Mouse (Mus musculus): Measurements from ENCODE around the gene Smpd2. TPM values are rescaled to one million over a fixed set of nuclear protein-coding genes. Genes with fewer than 3 reads are reported as not detected.

The Smpd2 gene
- total and polyA plus RNA-seq, 3 experiments = 0.04 to 0.42 TPM; not detected in 1

DNA sequence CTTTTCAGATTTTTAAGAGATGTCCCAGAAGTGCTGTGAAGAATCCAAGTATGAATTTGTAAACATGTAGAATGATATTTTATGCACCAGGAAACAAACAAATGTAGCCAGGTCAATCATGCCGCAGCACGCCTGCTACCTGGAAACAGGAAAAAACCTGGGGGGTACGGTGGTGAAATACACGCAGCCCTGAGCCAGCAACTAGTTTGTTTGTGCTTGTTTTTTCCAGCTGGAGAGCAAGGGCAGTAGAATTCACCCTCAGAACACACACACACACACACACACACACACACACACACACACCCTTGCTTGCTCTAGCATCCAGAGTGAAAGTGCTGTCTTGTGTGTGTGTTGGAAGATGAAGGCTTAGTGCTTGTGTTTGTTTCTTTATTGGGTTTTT, 942 bp upstream of the Smpd2 start:
- Histone ChIP-seq H3K9ac (ENCODE audit: control insufficient read depth, low read depth, low read length, poor library complexity, severe bottlenecking) (no peak overlapping the region), H3K4me1 (ENCODE audit: control insufficient read depth in 1 of 2, insufficient read depth in 2 of 2, low read length in 2 of 2) (no peaks in the 10 kb centered on the region), H3K36me3 (ENCODE audit: control insufficient read depth in 1 of 2, insufficient read depth in 2 of 2, low read length in 2 of 2) (no peaks in the 10 kb centered on the region), H3K27me3 (ENCODE audit: control insufficient read depth in 1 of 2, insufficient read depth in 2 of 2, low read length in 2 of 2) (peaks cover 0 to 7% of the 10 kb centered on the region in 2 experiments; a peak in 3 of 4 replicates), H3K9me3 (replicated peaks; ENCODE audit: insufficient read depth, low read length) (no peaks in the 10 kb centered on the region), H3K79me2 (ENCODE audit: control insufficient read depth, insufficient read depth, low read length, poor library complexity) (no peaks in the 10 kb centered on the region), H3K4me3 (ENCODE audit: control insufficient read depth in 1 of 2, insufficient read depth in 1 of 2, low read depth in 2 of 2, low read length in 2 of 2) (no peak overlapping the region), H3K27ac (ENCODE audit: control insufficient read depth, low read depth, low read length) (no peak overlapping the region)
- TF ChIP-seq HCFC1 (IDR thresholded peaks at IDR 0.05; ENCODE audit: low read depth, low read length) (no peak), EP300 (IDR thresholded peaks at IDR 0.05; ENCODE audit: low read depth in 1 of 2, low read length in 2 of 2) (no peak), SIN3A (IDR thresholded peaks at IDR 0.05; ENCODE audit: low read length) (no peak), CHD1 (IDR thresholded peaks at IDR 0.05; ENCODE audit: low read depth, low read length) (no peak), NELFE (IDR thresholded peaks at IDR 0.05; ENCODE audit: low read depth, low read length) (no peak), GATA1 (IDR thresholded peaks at IDR 0.05; ENCODE audit: low read depth, low read length) (no peak), ETS1 (IDR thresholded peaks at IDR 0.05; ENCODE audit: low read depth, low read length) (no peak), POLR2AphosphoS2 (IDR thresholded peaks at IDR 0.05; ENCODE audit: low read length) (no peak), ZC3H11A (IDR thresholded peaks at IDR 0.05; ENCODE audit: low read depth, low read length) (no peak), USF2 (IDR thresholded peaks at IDR 0.05; ENCODE audit: borderline replicate concordance in 1 of 2, insufficient read depth in 1 of 2, low read depth in 1 of 2, low read length in 2 of 2) (no peak), TAL1 (IDR thresholded peaks at IDR 0.05; ENCODE audit: low read length) (no peak), ELF1 (IDR thresholded peaks at IDR 0.05; ENCODE audit: low read depth, low read length) (no peak), MXI1 (IDR thresholded peaks at IDR 0.05; ENCODE audit: low read depth, low read length) (no peak), MYC (IDR thresholded peaks at IDR 0.05; ENCODE audit: low read depth, low read length) (no peak), MAX (IDR thresholded peaks at IDR 0.05; ENCODE audit: low read length) (no peak), MAFK (IDR thresholded peaks at IDR 0.05; ENCODE audit: borderline replicate concordance, low read depth, low read length) (no peak), ZKSCAN1 (IDR thresholded peaks at IDR 0.05; ENCODE audit: low read depth, low read length) (no peak), SMC3 (IDR thresholded peaks at IDR 0.05; ENCODE audit: low read depth, low read length) (no peak), POLR2A (IDR thresholded peaks at IDR 0.05; ENCODE audit: control insufficient read depth in 1 of 2, insufficient read depth in 1 of 2, low read depth in 1 of 2, low read length in 2 of 2, poor library complexity in 1 of 2) (no peak), CTCF (IDR thresholded peaks at IDR 0.05 in 2 of 3, conservative IDR thresholded peaks at IDR 0.05 in 1 of 3; ENCODE audit: control insufficient read depth in 1 of 3, insufficient read depth in 1 of 3, low read depth in 2 of 3, low read length in 3 of 3, poor library complexity in 1 of 3, severe bottlenecking in 1 of 3) (no peak)
- DNase-seq (ENCODE audit: low read depth, low spot score) = no peak

DNA sequence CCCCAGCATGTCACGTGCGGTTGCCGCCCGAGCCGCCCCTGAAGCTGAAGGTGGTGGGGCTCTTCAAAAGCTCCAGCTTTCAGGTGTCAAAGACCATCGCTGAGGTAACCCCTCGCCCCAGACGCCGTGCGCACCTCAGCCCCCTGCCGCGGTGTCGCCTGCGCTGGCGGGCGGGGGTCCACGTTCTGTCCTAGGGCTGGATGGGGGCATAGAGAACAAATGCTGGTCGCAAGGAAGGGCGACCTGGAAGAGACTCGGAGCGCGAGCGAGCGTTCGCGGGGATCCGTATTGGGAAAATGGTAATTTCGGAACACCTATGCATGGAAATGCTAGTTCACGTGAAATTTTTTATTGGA, 327 bp upstream of the Smpd2 start:
- Histone ChIP-seq H3K9ac (ENCODE audit: control insufficient read depth, low read depth, low read length, poor library complexity, severe bottlenecking) (no peak overlapping the region), H3K9me3 (replicated peaks; ENCODE audit: insufficient read depth, low read length) (no peaks in the 10 kb centered on the region), H3K27ac (ENCODE audit: control insufficient read depth, low read depth, low read length) (no peak overlapping the region), H3K79me2 (ENCODE audit: control insufficient read depth, insufficient read depth, low read length, poor library complexity) (no peaks in the 10 kb centered on the region), H3K4me1 (ENCODE audit: control insufficient read depth in 1 of 2, insufficient read depth in 2 of 2, low read length in 2 of 2) (no peaks in the 10 kb centered on the region), H3K36me3 (ENCODE audit: control insufficient read depth in 1 of 2, insufficient read depth in 2 of 2, low read length in 2 of 2) (no peaks in the 10 kb centered on the region), H3K4me3 (ENCODE audit: control insufficient read depth in 1 of 2, insufficient read depth in 1 of 2, low read depth in 2 of 2, low read length in 2 of 2) (no peak overlapping the region), H3K27me3 (ENCODE audit: control insufficient read depth in 1 of 2, insufficient read depth in 2 of 2, low read length in 2 of 2) (peaks cover 0 to 7% of the 10 kb centered on the region in 2 experiments; a peak in 3 of 4 replicates)
- no peak for DNase-seq (ENCODE audit: low read depth, low spot score)
- TF ChIP-seq POLR2A (IDR thresholded peaks at IDR 0.05; ENCODE audit: control insufficient read depth in 1 of 2, insufficient read depth in 1 of 2, low read depth in 1 of 2, low read length in 2 of 2, poor library complexity in 1 of 2) (no peak), SIN3A (IDR thresholded peaks at IDR 0.05; ENCODE audit: low read length) (no peak), MAFK (IDR thresholded peaks at IDR 0.05; ENCODE audit: borderline replicate concordance, low read depth, low read length) (no peak), ETS1 (IDR thresholded peaks at IDR 0.05; ENCODE audit: low read depth, low read length) (no peak), E2F4 (IDR thresholded peaks at IDR 0.05; ENCODE audit: borderline replicate concordance, low read depth, low read length) (no peak), RCOR1 (IDR thresholded peaks at IDR 0.05; ENCODE audit: low read depth, low read length) (no peak), CHD2 (IDR thresholded peaks at IDR 0.05; ENCODE audit: low read length) (no peak), MYB (IDR thresholded peaks at IDR 0.05; ENCODE audit: low read depth, low read length) (no peak), POLR2AphosphoS2 (IDR thresholded peaks at IDR 0.05; ENCODE audit: low read length) (no peak), NELFE (IDR thresholded peaks at IDR 0.05; ENCODE audit: low read depth, low read length) (no peak), ZKSCAN1 (IDR thresholded peaks at IDR 0.05; ENCODE audit: low read depth, low read length) (no peak), CHD1 (IDR thresholded peaks at IDR 0.05; ENCODE audit: low read depth, low read length) (no peak), JUND (IDR thresholded peaks at IDR 0.05; ENCODE audit: low read depth, low read length) (no peak), TBP (IDR thresholded peaks at IDR 0.05; ENCODE audit: low read depth, low read length) (no peak), USF2 (IDR thresholded peaks at IDR 0.05; ENCODE audit: borderline replicate concordance in 1 of 2, insufficient read depth in 1 of 2, low read depth in 1 of 2, low read length in 2 of 2) (no peak), SMC3 (IDR thresholded peaks at IDR 0.05; ENCODE audit: low read depth, low read length) (no peak), MAZ (IDR thresholded peaks at IDR 0.05; ENCODE audit: low read depth, low read length) (no peak), ZMIZ1 (IDR thresholded peaks at IDR 0.05; ENCODE audit: low read depth, low read length) (no peak), GABPA (IDR thresholded peaks at IDR 0.05; ENCODE audit: low read depth, low read length) (no peak)
